Mouse (Mus musculus) liver, adult 2 months (tissue): Measurements from ENCODE around the gene Ralgds. TPM values are rescaled to one million over a fixed set of nuclear protein-coding genes. Genes with fewer than 3 reads are reported as not detected.

Source experiments
- DNase-seq: peaks from one replicate; pipeline ENCODE4 v3.0.0-alpha.2; 2011; ENCODE audit warnings: low read depth, low spot score; ENCODE audit errors: extremely low read depth
- H3K27ac ChIP-seq: fragments of 200-500 bp; replicated peaks from 2 replicates; pipeline ENCODE4 v1.5.1; 2012; ENCODE audit warnings: low read depth, mild to moderate bottlenecking, control low read depth, inconsistent platforms, low read length; ENCODE audit not compliant: insufficient read depth
- H3K27me3 ChIP-seq: fragments of 200-500 bp; 2 replicates; pipeline ENCODE4 v1.6.1; 2012; ENCODE audit warnings: mild to moderate bottlenecking, moderate library complexity, low read length, inconsistent platforms; ENCODE audit not compliant: control insufficient read depth, insufficient read depth
- H3K36me3 ChIP-seq: fragments of 200-500 bp; 2 replicates; pipeline ENCODE4 v1.6.1; 2012; ENCODE audit warnings: low read length, inconsistent platforms; ENCODE audit not compliant: control insufficient read depth, insufficient read depth
- H3K4me1 ChIP-seq: fragments of 200-500 bp; 2 replicates; pipeline ENCODE4 v1.6.1; 2011; ENCODE audit warnings: low read length; ENCODE audit not compliant: control insufficient read depth, insufficient read depth
- H3K4me3 ChIP-seq: fragments of 200-500 bp; 2 replicates; pipeline ENCODE4 v1.5.1; 2011; ENCODE audit warnings: low read depth, mild to moderate bottlenecking, control low read depth, low read length, moderate library complexity; ENCODE audit not compliant: insufficient read depth
- H3K79me2 ChIP-seq: fragments of 200-500 bp; 2 replicates; pipeline ENCODE4 v1.6.1; 2012; ENCODE audit warnings: inconsistent platforms, mild to moderate bottlenecking, low read length, moderate library complexity; ENCODE audit not compliant: control insufficient read depth, insufficient read depth
- H3K9ac ChIP-seq: fragments of 200-500 bp; 2 replicates; pipeline ENCODE4 v1.6.1; 2012; ENCODE audit warnings: low read depth, mild to moderate bottlenecking, control low read depth, inconsistent platforms, low read length
- CTCF ChIP-seq: fragments of 200-500 bp; IDR thresholded peaks from 2 replicates; pipeline ENCODE4 v1.5.1; 2011; ENCODE audit warnings: low read depth, low read length, control low read depth
- POLR2A ChIP-seq: fragments of 200-500 bp; IDR thresholded peaks from 2 replicates; pipeline ENCODE4 v1.6.1; 2011; ENCODE audit warnings: low read length, control low read depth; ENCODE audit not compliant: insufficient read depth; ENCODE audit errors: extremely low read depth
- WGBS: fragments of 180-500 bp; shearing (Covaris S2); methylation state at CpG from one replicate; pipeline ENCODE4 v1.1.7; 2018; 5-methylcytosine and 5-hydroxymethylcytosine counted together
- polyA plus RNA-seq: library from polyadenylated mRNA; depleted of rRNA; stranded (reverse); fragments of >200 nt; gene quantifications from 2 replicates; pipeline ENCODE4 v1.2.3, GENCODE M21; 2012
- total RNA-seq: library from RNA; depleted of rRNA; stranded (reverse); fragments of >200 nt; gene quantifications from 2 replicates; pipeline ENCODE4 v1.2.3, GENCODE M21; 2014

The Ralgds gene
- total and polyA plus RNA-seq, 2 experiments, result 1.1 to 3.0 TPM

- Histone ChIP-seq H3K27ac (no peak overlapping the region), H3K4me3 (peak overlapping the region; percentile 54; the same call in 1 of the 2 replicates), H3K4me1 (no peaks in the 10 kb centered on the region)
Measured at GRCm38 (mm10) chr2:28479208-28480204, 33.4 kb upstream of the Ralgds start.

GRCm38 (mm10) chr2:28483861-28484260, 29.1 kb upstream of the Ralgds start:
- no peaks in the 10 kb centered on the region for H3K4me1 ChIP-seq
- TF ChIP-seq CTCF (no peak), POLR2A (no peak)
- no peaks in the 10 kb centered on the region for H3K36me3 ChIP-seq
- H3K79me2 ChIP-seq, result no peaks in the 10 kb centered on the region
- WGBS, result 43% methylated on average over 2 of the region's 2 CpGs
- no peak overlapping the region for H3K4me3 ChIP-seq
- no peaks in the 10 kb centered on the region; the same call in 1 of the 2 replicates for H3K27me3 ChIP-seq
- no peak overlapping the region for H3K27ac ChIP-seq
- no peak for DNase-seq
- H3K9ac ChIP-seq, result no peak overlapping the region

More at GRCm38 (mm10) chr2:28479208-28480204, 33.4 kb upstream of the Ralgds start:
- H3K36me3 ChIP-seq, result no peaks in the 10 kb centered on the region
- H3K79me2 ChIP-seq, result no peaks in the 10 kb centered on the region
- DNase-seq, result no peak
- TF ChIP-seq POLR2A, result no peak
- no peak overlapping the region for H3K9ac ChIP-seq
- 75% methylated on average over 20 of the region's 20 CpGs for WGBS
- no peaks in the 10 kb centered on the region; the same call in 1 of the 2 replicates for H3K27me3 ChIP-seq

- Histone ChIP-seq H3K36me3 (no peaks in the 10 kb centered on the region), H3K4me1 (no peaks in the 10 kb centered on the region), H3K27me3 (no peaks in the 10 kb centered on the region), H3K9ac (no peak overlapping the region), H3K27ac (no peak overlapping the region), H3K79me2 (no peaks in the 10 kb centered on the region), H3K4me3 (no peak overlapping the region)
- no peak for TF ChIP-seq CTCF
- TF ChIP-seq POLR2A, result no peak
- 80% methylated on average over 2 of the region's 2 CpGs for WGBS
- DNase-seq, result no peak
Measured at GRCm38 (mm10) chr2:28494521-28494920, 18.4 kb upstream of the Ralgds start.

GRCm38 (mm10) chr2:28495207-28495756, 17.6 kb upstream of the Ralgds start:
- no peak overlapping the region for H3K4me3 ChIP-seq
- peak; percentile 22 for DNase-seq

GRCm38 (mm10) chr2:28495801-28496595, 16.9 kb upstream of the Ralgds start:
- H3K79me2 ChIP-seq, result no peaks in the 10 kb centered on the region
- 85% methylated on average over 16 of the region's 16 CpGs for WGBS
- no peak overlapping the region for H3K27ac ChIP-seq
- no peaks in the 10 kb centered on the region for H3K4me1 ChIP-seq
- no peak overlapping the region for H3K4me3 ChIP-seq
- no peaks in the 10 kb centered on the region for H3K27me3 ChIP-seq
- H3K36me3 ChIP-seq, result no peaks in the 10 kb centered on the region
- no peak overlapping the region for H3K9ac ChIP-seq
- no peak for DNase-seq
- TF ChIP-seq CTCF (no peak), POLR2A (no peak)

More at GRCm38 (mm10) chr2:28495207-28495756, 17.6 kb upstream of the Ralgds start:
- Histone ChIP-seq H3K4me1 (no peaks in the 10 kb centered on the region), H3K27me3 (no peaks in the 10 kb centered on the region), H3K9ac (no peak overlapping the region), H3K79me2 (no peaks in the 10 kb centered on the region), H3K27ac (no peak overlapping the region), H3K36me3 (no peaks in the 10 kb centered on the region)
- TF ChIP-seq POLR2A (no peak), CTCF (no peak)
- 76% methylated on average over 14 of the region's 14 CpGs for WGBS
